Mouse (Mus musculus) retina, postnatal 7 days (tissue): ENCODE results near the gene Tcam1.

Experiments used
- DNase-seq: peaks from one replicate; pipeline ENCODE4 v3.0.0-alpha.2; 2012; ENCODE audit warnings: low read depth, low spot score

Tcam1 gene

GRCm38 (mm10) chr11:106273311-106273684, 3.2 kb upstream of the Tcam1 start:
- DNase-seq = no peak

GRCm38 (mm10) chr11:106273811-106274210, 2.7 kb upstream of the Tcam1 start:
- DNase-seq = no peak

- DNase-seq = no peak
Measured at GRCm38 (mm10) chr11:106274374-106274773, 2.1 kb upstream of the Tcam1 start.

- DNase-seq = no peak
Measured at GRCm38 (mm10) chr11:106274971-106275411, 1.5 kb upstream of the Tcam1 start.

- DNase-seq = no peak
Measured at GRCm38 (mm10) chr11:106282452-106282851, 6.0 kb downstream of the Tcam1 start.

GRCm38 (mm10) chr11:106283371-106283770, 6.9 kb downstream of the Tcam1 start:
- no peak for DNase-seq

- DNase-seq = no peak
Measured at GRCm38 (mm10) chr11:106284126-106284525, 7.7 kb downstream of the Tcam1 start.

- no peak for DNase-seq
Measured at GRCm38 (mm10) chr11:106286206-106286605, 9.7 kb downstream of the Tcam1 start.

- DNase-seq = no peak
Measured at GRCm38 (mm10) chr11:106286987-106287386, 10.5 kb downstream of the Tcam1 start.

GRCm38 (mm10) chr11:106289369-106289768, 12.9 kb downstream of the Tcam1 start:
- DNase-seq = peak; percentile 81

GRCm38 (mm10) chr11:106290376-106290775, 13.9 kb downstream of the Tcam1 start:
- no peak for DNase-seq

GRCm38 (mm10) chr11:106291861-106292260, 15.4 kb downstream of the Tcam1 start:
- DNase-seq = no peak

GRCm38 (mm10) chr11:106301765-106302164, 25.3 kb downstream of the Tcam1 start, which contains the start of gene Gh:
Gh (minus strand) TSS chr11:106301865.
- no peak for DNase-seq

GRCm38 (mm10) chr11:106302634-106303033, 26.2 kb downstream of the Tcam1 start:
- DNase-seq = peak; percentile 57

GRCm38 (mm10) chr11:106305348-106306064, 29.0 kb downstream of the Tcam1 start:
- DNase-seq = no peak

- DNase-seq = no peak
Measured at GRCm38 (mm10) chr11:106306065-106306385, 29.6 kb downstream of the Tcam1 start.

GRCm38 (mm10) chr11:106306758-106307157, 30.3 kb downstream of the Tcam1 start:
- no peak for DNase-seq

GRCm38 (mm10) chr11:106307432-106307831, 31.0 kb downstream of the Tcam1 start:
- DNase-seq = no peak

GRCm38 (mm10) chr11:106308162-106308561, 31.7 kb downstream of the Tcam1 start:
- no peak for DNase-seq

GRCm38 (mm10) chr11:106310123-106310522, 33.7 kb downstream of the Tcam1 start:
- no peak for DNase-seq

- DNase-seq = no peak
Measured at GRCm38 (mm10) chr11:106313533-106313932, 37.1 kb downstream of the Tcam1 start.

GRCm38 (mm10) chr11:106314333-106314812, 37.9 kb downstream of the Tcam1 start, which contains the start of gene Cd79b:
Cd79b (minus strand) TSS chr11:106314762.
- DNase-seq = no peak

- no peak for DNase-seq
Measured at GRCm38 (mm10) chr11:106316416-106316815, 39.9 kb downstream of the Tcam1 start.

- DNase-seq = no peak
Measured at GRCm38 (mm10) chr11:106317801-106318200, 41.3 kb downstream of the Tcam1 start.
